Mouse (Mus musculus): ENCODE measurements around the gene Dnmbp. TPM values are rescaled to one million over a fixed set of nuclear protein-coding genes. Genes with fewer than 3 reads are reported as not detected.

The Dnmbp gene
- 7.4 TPM for polyA plus RNA-seq (2017; shearing (Covaris generic))

DNA sequence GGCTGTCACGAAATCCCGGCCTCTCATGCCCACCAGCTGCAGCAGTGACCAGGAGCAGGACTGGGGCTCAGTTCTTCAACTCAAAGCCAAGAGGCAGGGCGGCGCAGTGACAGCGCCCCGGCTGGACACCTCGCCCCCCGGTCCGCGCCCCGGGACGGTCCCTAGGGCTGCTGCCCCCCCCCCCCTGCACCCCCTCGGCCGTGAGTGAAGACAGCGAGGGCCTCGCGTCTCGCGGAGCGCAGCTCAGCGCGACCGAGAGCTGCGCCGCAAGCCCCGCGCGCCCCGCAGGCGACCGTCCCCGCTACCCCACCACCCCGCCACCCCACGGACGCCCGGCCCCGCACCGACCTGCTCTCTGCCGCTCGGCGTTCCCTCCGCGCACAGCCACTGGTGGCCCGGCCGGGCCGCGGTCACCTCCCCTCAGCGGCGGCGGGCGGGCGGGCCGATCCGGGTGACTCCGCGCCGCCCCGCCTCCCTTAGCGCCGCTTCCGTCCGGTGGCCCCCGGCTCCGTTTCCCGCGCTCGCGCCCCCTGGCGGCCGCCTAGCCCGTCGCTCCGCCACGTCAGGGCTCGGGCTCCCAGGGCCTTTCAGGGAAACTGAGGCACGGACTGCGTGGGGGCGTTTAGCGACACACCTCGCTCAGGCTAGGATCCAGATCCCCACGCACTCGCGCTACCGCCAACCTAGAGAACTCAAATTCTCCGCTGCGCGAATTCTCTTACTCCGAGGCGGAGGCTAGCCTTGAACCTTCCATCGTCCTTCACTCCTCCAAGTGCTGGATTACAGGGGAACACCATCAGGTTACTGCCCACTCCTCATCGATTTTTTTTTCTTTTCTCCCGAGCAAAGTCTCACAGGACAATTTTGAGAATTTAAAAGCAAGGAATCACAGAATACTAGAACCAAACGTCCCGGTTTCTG is at the start of gene Dnmbp:
Gene Dnmbp, minus strand, starts transcription at position 423 of the 921 bp plus-strand sequence.

DNA sequence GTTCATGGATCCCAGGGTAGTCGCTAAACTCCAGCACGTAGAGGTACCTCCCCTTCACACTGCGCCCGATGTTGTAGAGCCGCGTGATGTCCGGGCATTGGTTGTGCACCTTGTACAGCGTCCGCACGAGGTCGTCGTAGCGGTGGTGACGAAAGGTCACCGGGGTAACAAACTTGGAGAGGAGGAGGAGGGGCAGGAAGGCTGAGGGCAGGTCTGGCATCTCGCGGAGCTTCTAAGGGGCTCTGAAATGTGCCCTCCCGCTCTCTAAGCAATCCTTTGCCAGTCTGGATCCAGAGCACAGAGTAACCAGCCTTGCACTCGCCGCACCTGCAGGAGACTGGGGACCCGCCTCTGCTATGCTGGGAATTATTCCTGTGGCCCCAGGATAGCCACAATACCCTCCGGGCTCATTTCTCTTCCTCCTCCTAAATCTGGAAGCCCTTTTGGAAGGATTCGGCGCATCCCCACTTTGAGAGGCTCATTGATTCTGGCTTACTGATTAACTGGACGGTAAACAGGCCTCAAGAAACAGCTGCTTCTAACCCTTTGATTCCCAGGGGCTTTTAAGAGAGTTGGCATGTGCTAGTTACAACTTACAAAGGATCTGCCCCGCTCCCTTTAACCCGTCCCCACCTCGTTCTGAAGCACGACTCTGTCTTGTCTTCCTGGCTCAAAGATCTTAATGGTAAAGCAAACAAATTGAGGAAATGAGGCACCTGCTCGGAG is 46.2 kb upstream of the Dnmbp start, which contains the start of gene Cpn1:
Gene Cpn1, minus strand, starts transcription at position 488 of the 726 bp plus-strand sequence.

Other genes starting within 250 kb of the Dnmbp start
- gene Cutc, start 187.2 kb downstream of the Dnmbp start, polyA plus RNA-seq (2017; shearing (Covaris generic)), result 10.3 TPM
- gene Cox15, start 187.2 kb downstream of the Dnmbp start, polyA plus RNA-seq (2017; shearing (Covaris generic)), result 14.5 TPM
- not detected for gene Abcc2, start 158.0 kb downstream of the Dnmbp start, polyA plus RNA-seq (2017; shearing (Covaris generic))
- gene Cpn1, start 46.4 kb upstream of the Dnmbp start, polyA plus RNA-seq (2017; shearing (Covaris generic)), result not detected
- not detected for gene Cyp2c23, start 89.0 kb upstream of the Dnmbp start, polyA plus RNA-seq (2017; shearing (Covaris generic))
- gene Erlin1, start 129.6 kb upstream of the Dnmbp start, polyA plus RNA-seq (2017; shearing (Covaris generic)), result 6.8 TPM
- 96.2 TPM for gene Chuk, start 167.3 kb upstream of the Dnmbp start, polyA plus RNA-seq (2017; shearing (Covaris generic))
- gene Cwf19l1, start 195.7 kb upstream of the Dnmbp start, polyA plus RNA-seq (2017; shearing (Covaris generic)), result 27.9 TPM
- 76.9 TPM for gene Bloc1s2, start 206.3 kb upstream of the Dnmbp start, polyA plus RNA-seq (2017; shearing (Covaris generic))

All from naive thymus-derived CD4-positive, alpha-beta T cell, adult 5 months (primary cell).